Mouse (Mus musculus): Measurements from ENCODE around the gene Snn. TPM values are rescaled to one million over a fixed set of nuclear protein-coding genes. Genes with fewer than 3 reads are reported as not detected.

Gene Snn
- polyA plus RNA-seq, 1 experiment from 2014 or later = 107 TPM

DNA sequence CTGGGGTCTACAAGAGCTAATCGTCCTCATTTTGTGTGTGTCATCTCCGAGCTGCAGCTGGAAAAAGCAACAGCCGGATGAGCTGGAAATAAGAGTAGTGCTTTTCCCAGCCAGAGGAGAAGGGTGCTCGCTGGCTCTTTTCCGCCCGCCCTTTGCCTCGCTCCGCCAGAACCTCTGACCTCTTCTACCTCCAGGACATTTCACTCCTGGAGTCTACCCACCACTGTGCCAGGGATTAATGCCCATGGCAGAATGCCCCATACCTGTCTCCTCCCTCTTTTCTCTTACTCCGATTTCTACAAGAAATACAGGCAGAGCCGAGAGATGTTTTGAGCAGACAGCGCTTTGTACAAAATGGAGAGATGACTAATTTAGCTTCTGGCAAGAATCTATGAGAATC is 9.6 kb upstream of the Snn start:
- ATAC-seq (ENCODE audit: low FRiP score) = no peak
- Histone ChIP-seq H3K27ac (replicated peaks) (no peak overlapping the region), H3K27me3 (replicated peaks) (no peaks in the 10 kb centered on the region), H3K4me2 (no peak overlapping the region), H3K9me3 (replicated peaks) (no peaks in the 10 kb centered on the region), H3K9ac (replicated peaks) (no peak overlapping the region), H3K36me3 (no peaks in the 10 kb centered on the region), H3K4me1 (no peaks in the 10 kb centered on the region), H3K4me3 (replicated peaks) (no peak overlapping the region)
- 92% methylated on average over 11 of the region's 11 CpGs for WGBS

DNA sequence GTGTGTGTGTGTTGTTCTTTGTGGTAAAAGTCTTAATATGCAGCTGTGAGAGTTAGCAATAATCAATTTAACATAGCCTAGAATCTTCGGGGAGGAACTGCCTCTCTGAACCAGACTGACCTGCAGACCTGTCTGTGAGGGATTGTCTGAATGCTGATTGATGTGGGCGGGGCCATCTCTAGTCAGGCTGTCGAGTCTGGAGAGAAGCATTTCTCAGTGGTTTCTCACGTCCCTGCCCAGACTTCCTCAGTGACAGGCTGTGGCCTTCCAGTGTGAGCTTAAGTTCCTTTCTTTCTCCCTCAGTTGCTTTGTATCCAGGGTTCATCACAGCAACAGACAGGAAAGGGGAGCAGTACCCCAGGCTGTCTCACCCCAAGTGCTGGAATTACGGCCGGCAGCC is 6.3 kb upstream of the Snn start:
- Histone ChIP-seq H3K27ac (replicated peaks) (no peak overlapping the region), H3K9me3 (replicated peaks) (no peaks in the 10 kb centered on the region), H3K4me2 (no peak overlapping the region), H3K9ac (replicated peaks) (no peak overlapping the region), H3K36me3 (no peaks in the 10 kb centered on the region), H3K4me1 (no peaks in the 10 kb centered on the region), H3K4me3 (replicated peaks) (no peak overlapping the region), H3K27me3 (replicated peaks) (no peaks in the 10 kb centered on the region)
- 66% methylated on average over 6 of the region's 6 CpGs for WGBS
- no peak for ATAC-seq (ENCODE audit: low FRiP score)

DNA sequence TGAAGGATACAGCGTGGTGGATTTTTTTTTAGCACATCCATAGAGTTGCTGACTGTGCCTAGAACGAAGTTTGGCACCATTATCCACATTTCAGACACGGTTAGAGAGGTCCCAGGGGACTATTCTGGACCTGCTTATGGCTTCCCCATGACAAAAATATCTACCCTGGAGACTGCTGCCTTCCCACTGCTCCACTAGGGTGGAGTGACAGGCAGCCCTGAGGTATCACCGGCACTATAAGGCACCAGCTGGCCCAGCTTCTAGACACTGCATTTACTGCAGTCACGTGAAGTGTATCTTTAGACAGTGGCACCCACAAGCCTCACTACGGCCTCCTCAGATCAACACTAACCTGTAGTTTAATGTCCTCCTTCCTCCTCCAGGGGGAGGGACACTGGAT is 5.9 kb upstream of the Snn start:
- Histone ChIP-seq H3K27me3 (replicated peaks) (no peaks in the 10 kb centered on the region), H3K9me3 (replicated peaks) (no peaks in the 10 kb centered on the region), H3K4me2 (no peak overlapping the region), H3K27ac (replicated peaks) (no peak overlapping the region), H3K36me3 (no peaks in the 10 kb centered on the region), H3K9ac (replicated peaks) (no peak overlapping the region), H3K4me1 (no peaks in the 10 kb centered on the region), H3K4me3 (replicated peaks) (no peak overlapping the region)
- no peak for ATAC-seq (ENCODE audit: low FRiP score)
- WGBS = 73% methylated on average over 6 of the region's 6 CpGs

DNA sequence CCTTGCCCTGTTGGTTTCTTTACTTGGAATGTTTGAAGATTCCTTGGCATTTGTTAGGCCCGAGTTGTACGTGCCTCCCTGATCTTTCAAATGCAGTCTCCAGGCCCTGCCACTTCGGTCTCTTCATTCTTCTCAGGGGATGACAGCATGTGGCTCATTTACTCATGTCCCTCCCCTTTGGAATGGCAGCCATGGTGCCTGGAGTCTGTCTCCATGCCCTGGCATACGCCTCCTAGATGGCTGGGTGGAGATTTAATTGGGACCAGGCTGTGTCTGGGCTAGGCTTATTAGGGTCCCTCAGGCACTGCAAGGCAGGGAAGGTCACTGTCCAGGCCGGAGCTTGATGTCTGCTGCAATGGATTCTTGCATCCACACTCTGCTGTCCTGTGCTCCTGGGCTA is 4.8 kb upstream of the Snn start:
- no peak overlapping the region for H3K4me3 ChIP-seq (replicated peaks)
- ATAC-seq (ENCODE audit: low FRiP score) = no peak

GRCm38 (mm10) chr16:11062794-11063721 is 2.3 kb downstream of the Snn start:
- no peaks in the 10 kb centered on the region for H3K36me3 ChIP-seq
- no peak overlapping the region for H3K4me3 ChIP-seq (replicated peaks)
- peak overlapping the region; percentile 1; the same call in 1 of the 2 replicates for H3K4me2 ChIP-seq
- H3K27ac ChIP-seq (replicated peaks) = peak overlapping the region; percentile 38
- H3K9me3 ChIP-seq (replicated peaks) = no peaks in the 10 kb centered on the region
- 21% methylated on average over 13 of the region's 13 CpGs for WGBS
- no peak for ATAC-seq (ENCODE audit: low FRiP score)
- H3K9ac ChIP-seq (replicated peaks) = no peak overlapping the region
- H3K4me1 ChIP-seq = peaks cover 40% of the 10 kb centered on the region
- no peaks in the 10 kb centered on the region for H3K27me3 ChIP-seq (replicated peaks)

More for the DNA sequence above, 4.8 kb upstream of the Snn start:
- WGBS = 69% methylated on average over 5 of the region's 5 CpGs
- no peaks in the 10 kb centered on the region for H3K4me1 ChIP-seq
- no peaks in the 10 kb centered on the region for H3K36me3 ChIP-seq
- no peak overlapping the region for H3K9ac ChIP-seq (replicated peaks)
- H3K4me2 ChIP-seq = no peak overlapping the region
- H3K27me3 ChIP-seq (replicated peaks) = no peaks in the 10 kb centered on the region
- no peak overlapping the region for H3K27ac ChIP-seq (replicated peaks)
- no peaks in the 10 kb centered on the region for H3K9me3 ChIP-seq (replicated peaks)

GRCm38 (mm10) chr16:11064341-11064740 is 3.6 kb downstream of the Snn start:
- Histone ChIP-seq H3K27ac (replicated peaks) (no peak overlapping the region), H3K4me2 (no peak overlapping the region), H3K36me3 (no peaks in the 10 kb centered on the region), H3K4me3 (replicated peaks) (no peak overlapping the region), H3K9me3 (replicated peaks) (no peaks in the 10 kb centered on the region), H3K9ac (replicated peaks) (no peak overlapping the region), H3K4me1 (peaks cover 53% of the 10 kb centered on the region), H3K27me3 (replicated peaks) (no peaks in the 10 kb centered on the region)
- ATAC-seq (ENCODE audit: low FRiP score) = no peak
- WGBS = 88% methylated on average over 4 of the region's 4 CpGs

GRCm38 (mm10) chr16:11064742-11065141 is 4.0 kb downstream of the Snn start:
- no peak overlapping the region for H3K9ac ChIP-seq (replicated peaks)
- H3K27ac ChIP-seq (replicated peaks) = no peak overlapping the region
- no peak overlapping the region for H3K4me2 ChIP-seq
- no peaks in the 10 kb centered on the region for H3K9me3 ChIP-seq (replicated peaks)
- 85% methylated on average over 6 of the region's 6 CpGs for WGBS
- peaks cover 57% of the 10 kb centered on the region for H3K4me1 ChIP-seq
- H3K27me3 ChIP-seq (replicated peaks) = no peaks in the 10 kb centered on the region
- H3K4me3 ChIP-seq (replicated peaks) = no peak overlapping the region
- no peak for ATAC-seq (ENCODE audit: low FRiP score)
- no peaks in the 10 kb centered on the region for H3K36me3 ChIP-seq

DNA sequence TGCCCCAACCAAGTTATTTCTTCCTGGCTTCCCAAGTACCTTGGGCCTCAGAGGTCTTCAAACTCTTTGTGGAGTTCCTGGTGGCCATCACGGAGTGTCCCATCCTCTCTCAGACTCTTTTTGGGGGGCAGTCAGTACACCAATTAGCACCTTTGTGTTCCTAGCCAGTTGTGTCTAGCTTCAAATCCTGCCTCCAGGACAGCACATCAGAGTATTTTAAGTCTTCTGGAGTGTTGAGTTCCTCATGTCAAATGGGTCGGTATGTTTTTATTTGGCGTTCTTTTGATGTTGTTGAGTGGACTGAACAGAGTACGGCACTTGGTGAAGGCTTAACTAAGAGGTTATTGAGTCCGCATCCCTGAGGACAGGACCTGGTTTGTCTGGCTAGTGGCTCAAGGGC is 4.7 kb downstream of the Snn start:
- Histone ChIP-seq H3K9me3 (replicated peaks) (no peaks in the 10 kb centered on the region), H3K27ac (replicated peaks) (peak overlapping the region; percentile 98), H3K4me1 (peaks cover 64% of the 10 kb centered on the region), H3K9ac (replicated peaks) (peak overlapping the region; percentile 55), H3K27me3 (replicated peaks) (no peaks in the 10 kb centered on the region), H3K4me3 (replicated peaks) (peak overlapping the region; percentile 63), H3K36me3 (no peaks in the 10 kb centered on the region), H3K4me2 (peak overlapping the region; percentile 70)
- WGBS = 62% methylated on average over 5 of the region's 5 CpGs
- ATAC-seq (ENCODE audit: low FRiP score) = no peak; the same call in 1 of the 2 replicates

- Histone ChIP-seq H3K9me3 (replicated peaks) (no peaks in the 10 kb centered on the region), H3K27me3 (replicated peaks) (no peaks in the 10 kb centered on the region), H3K9ac (replicated peaks) (peak within 1 kb of the TSS; percentile 76), H3K27ac (replicated peaks) (peak within 1 kb of the TSS; percentile 98), H3K4me1 (peaks cover 71% of the 10 kb centered on the region), H3K36me3 (peaks cover 5% of the 10 kb centered on the region), H3K4me2 (peak within 1 kb of the TSS; percentile 70), H3K4me3 (replicated peaks) (peak within 1 kb of the TSS; percentile 63)
- under 1% methylated on average over 77 of the region's 78 CpGs for WGBS
- ATAC-seq (ENCODE audit: low FRiP score) = peak; percentile 98
Observed at GRCm38 (mm10) chr16:11066029-11066832, 5.5 kb downstream of the Snn start, which contains the start of gene Litaf. Gene Litaf (minus strand): TSS chr16:11066157.

- peaks cover 10% of the 10 kb centered on the region for H3K36me3 ChIP-seq
- H3K4me1 ChIP-seq = peaks cover 77% of the 10 kb centered on the region
- ATAC-seq (ENCODE audit: low FRiP score) = peak; percentile 59
- H3K9ac ChIP-seq (replicated peaks) = peak overlapping the region; percentile 76
- peak overlapping the region; percentile 70 for H3K4me2 ChIP-seq
- no peaks in the 10 kb centered on the region for H3K27me3 ChIP-seq (replicated peaks)
- WGBS = under 1% methylated on average over 22 of the region's 22 CpGs
- H3K27ac ChIP-seq (replicated peaks) = peak overlapping the region; percentile 98
- peak overlapping the region; percentile 63 for H3K4me3 ChIP-seq (replicated peaks)
- H3K9me3 ChIP-seq (replicated peaks) = no peaks in the 10 kb centered on the region
Observed at GRCm38 (mm10) chr16:11066833-11067191, 6.1 kb downstream of the Snn start.

DNA sequence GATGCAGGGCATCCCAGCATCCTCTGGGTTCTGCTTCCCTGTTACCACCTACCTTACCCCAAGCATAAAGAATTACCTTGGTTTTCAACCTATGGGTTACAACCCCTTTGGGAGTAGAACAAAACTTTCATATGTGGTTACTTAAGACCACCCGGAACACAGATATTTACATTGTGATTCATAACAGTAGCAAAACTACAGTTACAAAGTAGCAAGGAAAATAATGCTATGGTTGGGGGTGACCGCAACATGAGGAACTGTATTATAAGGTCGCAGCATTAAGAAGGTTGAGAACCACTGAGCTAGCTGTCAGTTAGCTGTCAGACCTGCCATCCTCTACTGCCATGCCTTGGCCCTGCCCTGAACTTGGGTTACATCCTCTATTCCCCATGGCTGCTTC is 7.9 kb downstream of the Snn start:
- H3K4me3 ChIP-seq (replicated peaks) = peak overlapping the region; percentile 63; the same call in 1 of the 2 replicates
- H3K27me3 ChIP-seq (replicated peaks) = no peaks in the 10 kb centered on the region
- no peak overlapping the region for H3K27ac ChIP-seq (replicated peaks)
- H3K36me3 ChIP-seq = peaks cover 25% of the 10 kb centered on the region
- H3K4me2 ChIP-seq = peak overlapping the region; percentile 70
- 90% methylated on average over 3 of the region's 3 CpGs for WGBS
- H3K9ac ChIP-seq (replicated peaks) = no peak overlapping the region
- peaks cover 81% of the 10 kb centered on the region for H3K4me1 ChIP-seq
- ATAC-seq (ENCODE audit: low FRiP score) = no peak
- no peaks in the 10 kb centered on the region for H3K9me3 ChIP-seq (replicated peaks)

All from neural tube, embryonic 15.5 days (tissue).